ENCODE assay signal across 8 mouse cellular contexts in genomic region chr11:120617519-120618112, GRCm38 (mm10). TPM values are rescaled to one million over a fixed set of nuclear protein-coding genes. Genes with fewer than 3 reads are reported as not detected.
DNase-seq lines count a peak whose midpoint lies in the region; ATAC-seq and TF ChIP-seq lines count a peak whose summit lies in the region.

Gene Pcyt2 (minus strand): TSS chr11:120617936.

- H3K27me3 ChIP-seq in embryonic facial prominence, embryonic 14.5 days (replicated peaks; ENCODE audit: control insufficient read depth, insufficient read depth, low read length): no peaks in the 10 kb centered on the region
- no peaks in the 10 kb centered on the region for H3K27me3 ChIP-seq in limb, embryonic 14.5 days (ENCODE audit: control insufficient read depth, insufficient read depth, low read length)
- no peaks in the 10 kb centered on the region for H3K27me3 ChIP-seq in midbrain, postnatal 0 days (ENCODE audit: insufficient read depth, low read length)

- under 1% methylated on average over 43 of the region's 56 CpGs for WGBS in embryonic facial prominence, embryonic 14.5 days
- WGBS in limb, embryonic 14.5 days: under 1% methylated on average over 48 of the region's 56 CpGs
- WGBS in midbrain, postnatal 0 days: under 1% methylated on average over 56 of the region's 56 CpGs

- H3K9me3 ChIP-seq in embryonic facial prominence, embryonic 14.5 days (ENCODE audit: control insufficient read depth, low read length): no peaks in the 10 kb centered on the region
- H3K9me3 ChIP-seq in limb, embryonic 14.5 days (ENCODE audit: control insufficient read depth, low read length): no peaks in the 10 kb centered on the region
- H3K9me3 ChIP-seq in midbrain, postnatal 0 days (ENCODE audit: low read length): no peaks in the 10 kb centered on the region

- no peak for TF ChIP-seq CTCF in midbrain, postnatal 0 days (IDR thresholded peaks at IDR 0.05)

- peak within 1 kb of the TSS; percentile 85 for H3K4me2 ChIP-seq in embryonic facial prominence, embryonic 14.5 days (ENCODE audit: low read depth, low read length)
- H3K4me2 ChIP-seq in limb, embryonic 14.5 days (replicated peaks; ENCODE audit: low read depth, low read length, severe bottlenecking): peak within 1 kb of the TSS; percentile 82
- H3K4me2 ChIP-seq in midbrain, postnatal 0 days (ENCODE audit: low read depth, low read length, poor library complexity, severe bottlenecking): peak within 1 kb of the TSS; percentile 84

- ATAC-seq in embryonic facial prominence, embryonic 14.5 days (ENCODE audit: low read depth): peak; percentile 95
- peak; percentile 94 for ATAC-seq in limb, embryonic 14.5 days (ENCODE audit: low FRiP score, low read depth)
- peak; percentile 92 for ATAC-seq in midbrain, postnatal 0 days (ENCODE audit: low FRiP score)

- TF ChIP-seq POLR2A in limb, embryonic 14.5 days (IDR thresholded peaks at IDR 0.05; ENCODE audit: borderline replicate concordance, extremely low read depth, insufficient read depth, insufficient read length): no peak

- H3K36me3 ChIP-seq in embryonic facial prominence, embryonic 14.5 days (ENCODE audit: control insufficient read depth, insufficient read depth, low read length): peaks cover 62% of the 10 kb centered on the region
- peaks cover 67% of the 10 kb centered on the region for H3K36me3 ChIP-seq in limb, embryonic 14.5 days (ENCODE audit: control insufficient read depth, insufficient read depth, low read length)
- H3K36me3 ChIP-seq in midbrain, postnatal 0 days (ENCODE audit: insufficient read depth, low read length): peaks cover 46% of the 10 kb centered on the region

- peak within 1 kb of the TSS; percentile 61; the same call in 1 of the 2 replicates for H3K27ac ChIP-seq in embryonic facial prominence, embryonic 14.5 days (replicated peaks; ENCODE audit: low read depth, low read length)
- H3K27ac ChIP-seq in limb, embryonic 14.5 days (replicated peaks; ENCODE audit: low read depth, low read length): 0 out of 2 replicates have a peak within 1 kb of the TSS, but pooled peaks have one; percentile 43
- H3K27ac ChIP-seq in midbrain, postnatal 0 days (ENCODE audit: low read depth, low read length): peak within 1 kb of the TSS; percentile 85

- peaks cover 8% of the 10 kb centered on the region for H3K4me1 ChIP-seq in embryonic facial prominence, embryonic 14.5 days (ENCODE audit: control insufficient read depth, insufficient read depth, low read length)
- peaks cover 11% of the 10 kb centered on the region for H3K4me1 ChIP-seq in limb, embryonic 14.5 days (ENCODE audit: control insufficient read depth, insufficient read depth, low read length)
- peaks cover 8% of the 10 kb centered on the region; the same call in 1 of the 2 replicates for H3K4me1 ChIP-seq in midbrain, postnatal 0 days (ENCODE audit: insufficient read depth, low read length)

- H3K9ac ChIP-seq in embryonic facial prominence, embryonic 14.5 days (ENCODE audit: low read depth, low read length): peak within 1 kb of the TSS; percentile 82
- peak within 1 kb of the TSS; percentile 72 for H3K9ac ChIP-seq in limb, embryonic 14.5 days (ENCODE audit: low read depth, low read length, severe bottlenecking)
- H3K9ac ChIP-seq in midbrain, postnatal 0 days (replicated peaks; ENCODE audit: low read length, poor library complexity, severe bottlenecking): peak within 1 kb of the TSS; percentile 81

- peak within 1 kb of the TSS; percentile 88 for H3K4me3 ChIP-seq in embryonic facial prominence, embryonic 14.5 days (ENCODE audit: low read depth, low read length)
- peak within 1 kb of the TSS; percentile 87 for H3K4me3 ChIP-seq in limb, embryonic 14.5 days (replicated peaks; ENCODE audit: low read length)
- peak within 1 kb of the TSS; percentile 78 for H3K4me3 ChIP-seq in midbrain, postnatal 0 days (ENCODE audit: low read depth, low read length)

- DNase-seq in 3T3-L1 (ENCODE audit: low read depth, low spot score): peak; percentile 81
- DNase-seq in adrenal gland, postnatal 4 days (ENCODE audit: low spot score in 2 of 2): peak; percentile 85 to 88
- peak; percentile 94 for DNase-seq in embryonic facial prominence, embryonic 14.5 days (ENCODE audit: low spot score)
- peak; percentile 75 for DNase-seq in heart, adult 8-10 months (ENCODE audit: low spot score)
- DNase-seq in kidney, adult 9 months: peak; percentile 97
- peak; percentile 89 for DNase-seq in limb, embryonic 14.5 days (ENCODE audit: low spot score)
- peak; percentile 95 for DNase-seq in midbrain, postnatal 0 days (ENCODE audit: low spot score)
- DNase-seq in spleen, postnatal 14 days (ENCODE audit: low spot score in 2 of 2): peak; percentile 91 to 94

RNA-seq across cellular contexts. Expression of gene Pcyt2, which starts in this region (rescaled TPM):
- 100 to 1,000 TPM; 135 to 144 TPM for total RNA-seq in adrenal gland, postnatal 4 days (2021)
- 88.8 and 97.5 TPM in 2 replicates for polyA plus RNA-seq in embryonic facial prominence, embryonic 14.5 days (2014; fragmentation: Nextera tagmentation; extraction: Ambion mirVana)
- total RNA-seq in heart, adult 8-10 months (2022): 10 to 100 TPM; 48.1 to 64.4 (median 60.5) TPM
- 247 and 305 TPM in 2 replicates for polyA plus RNA-seq in limb, embryonic 14.5 days (2012; rRNA removed)
- polyA plus RNA-seq in limb, embryonic 14.5 days (2014; fragmentation: Nextera tagmentation; extraction: Ambion mirVana): 101 and 119 TPM in 2 replicates
- total RNA-seq in midbrain, postnatal 0 days (2014; rRNA removed): 130 and 137 TPM in 2 replicates
- 129 and 143 TPM in 2 replicates for polyA plus RNA-seq in midbrain, postnatal 0 days (2015; fragmentation: Nextera tagmentation; extraction: Ambion mirVana)

Comparison
In these comparisons a context has a peak if more than half of its experiments do, and no peak if none do; other contexts are left out.
1. Peak in every context shown above with its lines: DNase-seq, ATAC-seq, H3K4me3 ChIP-seq and H3K27ac ChIP-seq.